Mouse (Mus musculus) midbrain, embryonic 13.5 days (tissue): ENCODE measurements around the gene Sult1a1. TPM values are rescaled to one million over a fixed set of nuclear protein-coding genes. Genes with fewer than 3 reads are reported as not detected.

ENCODE experiments used
- ATAC-seq: fragments of 200-750 bp; cut with Nextera tagmentation; 2 replicates; pipeline ENCODE4 v1.8.0; 2017; ENCODE audit warnings: mild to moderate bottlenecking, moderate TSS enrichment, moderate library complexity
- H3K27ac ChIP-seq: fragments of 300-500 bp; sonication (generic); 2 replicates; pipeline ENCODE4 v1.5.1; 2015; ENCODE audit warnings: inconsistent platforms, mild to moderate bottlenecking, moderate library complexity
- H3K27me3 ChIP-seq: fragments of 300-500 bp; sonication (generic); 2 replicates; pipeline ENCODE4 v1.6.1; 2015; ENCODE audit warnings: mild to moderate bottlenecking, inconsistent platforms
- H3K36me3 ChIP-seq: fragments of 300-500 bp; sonication (generic); 2 replicates; pipeline ENCODE4 v1.6.1; 2015; ENCODE audit warnings: mild to moderate bottlenecking, inconsistent platforms
- H3K4me1 ChIP-seq: fragments of 300-500 bp; sonication (generic); replicated peaks from 2 replicates; pipeline ENCODE4 v1.6.1; 2015; ENCODE audit warnings: inconsistent platforms
- H3K4me2 ChIP-seq: fragments of 300-500 bp; sonication (generic); replicated peaks from 2 replicates; pipeline ENCODE4 v1.6.1; 2015; ENCODE audit warnings: moderate library complexity, mild to moderate bottlenecking, inconsistent platforms
- H3K4me3 ChIP-seq: fragments of 300-500 bp; sonication (generic); replicated peaks from 2 replicates; pipeline ENCODE4 v1.5.1; 2015; ENCODE audit warnings: mild to moderate bottlenecking, inconsistent platforms
- H3K9ac ChIP-seq: fragments of 300-500 bp; sonication (generic); replicated peaks from 2 replicates; pipeline ENCODE4 v1.6.1; 2015; ENCODE audit warnings: mild to moderate bottlenecking, inconsistent platforms
- H3K9me3 ChIP-seq: fragments of 300-500 bp; sonication (generic); 2 replicates; pipeline ENCODE4 v1.6.1; 2016; ENCODE audit warnings: mild to moderate bottlenecking, inconsistent platforms
- WGBS: fragments of 180-500 bp; shearing (Covaris S2); methylation state at CpG from one replicate; pipeline ENCODE4 v1.1.7; 2015; 5-methylcytosine and 5-hydroxymethylcytosine counted together
- polyA plus RNA-seq: library from polyadenylated mRNA; unstranded; fragments of >200 nt; fragmentation: Nextera tagmentation; extraction: Ambion mirVana; gene quantifications from 2 replicates; pipeline ENCODE4 v1.2.1, GENCODE M21; 2015

The Sult1a1 gene
- polyA plus RNA-seq, 1 experiment from 2014 or later = 0.93 TPM

- H3K36me3 ChIP-seq = peaks cover 10% of the 10 kb centered on the region
- no peaks in the 10 kb centered on the region for H3K4me1 ChIP-seq
- no peak overlapping the region for H3K27ac ChIP-seq
- 85% methylated on average over 8 of the region's 8 CpGs for WGBS
- no peak overlapping the region for H3K4me3 ChIP-seq
- no peak overlapping the region for H3K9ac ChIP-seq
- no peaks in the 10 kb centered on the region for H3K9me3 ChIP-seq
- no peaks in the 10 kb centered on the region for H3K27me3 ChIP-seq
- ATAC-seq = no peak
- H3K4me2 ChIP-seq = no peak overlapping the region
Measured at GRCm38 (mm10) chr7:126678545-126679341, 2.5 kb upstream of the Sult1a1 start.

GRCm38 (mm10) chr7:126676631-126677220 is 494 bp upstream of the Sult1a1 start:
- Histone ChIP-seq H3K4me2 (no peak overlapping the region), H3K9ac (no peak overlapping the region), H3K27ac (no peak overlapping the region), H3K36me3 (peaks cover 28% of the 10 kb centered on the region), H3K9me3 (no peaks in the 10 kb centered on the region), H3K4me1 (no peaks in the 10 kb centered on the region), H3K27me3 (no peaks in the 10 kb centered on the region), H3K4me3 (no peak overlapping the region)
- no peak for ATAC-seq
- WGBS = 78% methylated on average over 4 of the region's 4 CpGs

- Histone ChIP-seq H3K9me3 (no peaks in the 10 kb centered on the region), H3K4me2 (no peak overlapping the region), H3K27ac (no peak overlapping the region), H3K4me3 (no peak overlapping the region), H3K36me3 (peaks cover 40% of the 10 kb centered on the region), H3K9ac (no peak overlapping the region), H3K27me3 (no peaks in the 10 kb centered on the region), H3K4me1 (no peaks in the 10 kb centered on the region)
- no peak for ATAC-seq
- 95% methylated on average over 8 of the region's 8 CpGs for WGBS
Measured at GRCm38 (mm10) chr7:126675104-126675503, 1.1 kb downstream of the Sult1a1 start.

GRCm38 (mm10) chr7:126672111-126672510 is 4.1 kb downstream of the Sult1a1 start:
- Histone ChIP-seq H3K36me3 (peaks cover 57% of the 10 kb centered on the region), H3K27me3 (no peaks in the 10 kb centered on the region)
- WGBS = 95% methylated on average over 9 of the region's 9 CpGs

GRCm38 (mm10) chr7:126670152-126670551 is 6.1 kb downstream of the Sult1a1 start:
- Histone ChIP-seq H3K9me3 (no peaks in the 10 kb centered on the region), H3K27ac (no peak overlapping the region), H3K9ac (no peak overlapping the region), H3K36me3 (peaks cover 68% of the 10 kb centered on the region), H3K27me3 (no peaks in the 10 kb centered on the region), H3K4me2 (no peak overlapping the region), H3K4me3 (no peak overlapping the region), H3K4me1 (no peaks in the 10 kb centered on the region)
- 97% methylated on average over 3 of the region's 3 CpGs for WGBS
- ATAC-seq = no peak

More at GRCm38 (mm10) chr7:126672111-126672510, 4.1 kb downstream of the Sult1a1 start:
- Histone ChIP-seq H3K4me2 (no peak overlapping the region), H3K4me1 (no peaks in the 10 kb centered on the region), H3K9me3 (no peaks in the 10 kb centered on the region), H3K4me3 (no peak overlapping the region), H3K9ac (no peak overlapping the region), H3K27ac (no peak overlapping the region)
- ATAC-seq = no peak

- 90% methylated on average over 5 of the region's 5 CpGs for WGBS
- Histone ChIP-seq H3K9ac (no peak overlapping the region), H3K4me1 (no peaks in the 10 kb centered on the region), H3K27ac (no peak overlapping the region), H3K4me2 (no peak overlapping the region), H3K36me3 (peaks cover 84% of the 10 kb centered on the region), H3K9me3 (no peaks in the 10 kb centered on the region), H3K27me3 (no peaks in the 10 kb centered on the region), H3K4me3 (no peak overlapping the region)
- ATAC-seq = no peak
Measured at GRCm38 (mm10) chr7:126668452-126668851, 7.8 kb downstream of the Sult1a1 start.

- WGBS = 90% methylated on average over 9 of the region's 9 CpGs
- no peaks in the 10 kb centered on the region for H3K9me3 ChIP-seq
- no peak overlapping the region for H3K4me3 ChIP-seq
- H3K4me2 ChIP-seq = no peak overlapping the region
- peaks cover 82% of the 10 kb centered on the region for H3K36me3 ChIP-seq
- no peaks in the 10 kb centered on the region for H3K27me3 ChIP-seq
- ATAC-seq = no peak
- H3K27ac ChIP-seq = no peak overlapping the region
- no peak overlapping the region for H3K9ac ChIP-seq
- no peaks in the 10 kb centered on the region for H3K4me1 ChIP-seq
Measured at GRCm38 (mm10) chr7:126667495-126668090, 8.6 kb downstream of the Sult1a1 start.

- no peak for ATAC-seq
- peaks cover 70% of the 10 kb centered on the region for H3K36me3 ChIP-seq
- whole genome bisulfite sequencing = 98% methylated on average over 3 of the region's 3 CpGs
- no peaks in the 10 kb centered on the region for H3K4me1 ChIP-seq
- no peaks in the 10 kb centered on the region for H3K9me3 ChIP-seq
- H3K9ac ChIP-seq = no peak overlapping the region
- no peaks in the 10 kb centered on the region for H3K27me3 ChIP-seq
- no peak overlapping the region for H3K4me2 ChIP-seq
- no peak overlapping the region for H3K27ac ChIP-seq
- no peak overlapping the region for H3K4me3 ChIP-seq
Measured at GRCm38 (mm10) chr7:126665269-126665668, 11.0 kb downstream of the Sult1a1 start.

- Histone ChIP-seq H3K4me2 (no peak overlapping the region), H3K4me1 (no peaks in the 10 kb centered on the region), H3K27me3 (no peaks in the 10 kb centered on the region), H3K27ac (no peak overlapping the region), H3K9ac (no peak overlapping the region), H3K9me3 (no peaks in the 10 kb centered on the region), H3K36me3 (peaks cover 65% of the 10 kb centered on the region), H3K4me3 (no peak overlapping the region)
- ATAC-seq = no peak
- WGBS = 86% methylated on average over 8 of the region's 8 CpGs
Measured at GRCm38 (mm10) chr7:126663646-126664045, 12.6 kb downstream of the Sult1a1 start.

GRCm38 (mm10) chr7:126659771-126660170 is 16.5 kb downstream of the Sult1a1 start:
- 86% methylated on average over 3 of the region's 3 CpGs for WGBS
- H3K9me3 ChIP-seq = no peaks in the 10 kb centered on the region
- no peak overlapping the region for H3K9ac ChIP-seq
- no peak overlapping the region for H3K4me3 ChIP-seq
- ATAC-seq = no peak
- H3K27ac ChIP-seq = no peak overlapping the region
- H3K36me3 ChIP-seq = peaks cover 31% of the 10 kb centered on the region
- H3K27me3 ChIP-seq = no peaks in the 10 kb centered on the region
- H3K4me1 ChIP-seq = no peaks in the 10 kb centered on the region
- no peak overlapping the region for H3K4me2 ChIP-seq

- Histone ChIP-seq H3K4me3 (no peak overlapping the region), H3K27me3 (no peaks in the 10 kb centered on the region), H3K9ac (no peak overlapping the region), H3K27ac (no peak overlapping the region), H3K9me3 (no peaks in the 10 kb centered on the region), H3K4me2 (no peak overlapping the region), H3K4me1 (no peaks in the 10 kb centered on the region), H3K36me3 (peaks cover 13% of the 10 kb centered on the region)
- no peak for ATAC-seq
- WGBS = 91% methylated on average over 1 of the region's 1 CpGs
Measured at GRCm38 (mm10) chr7:126657522-126657921, 18.7 kb downstream of the Sult1a1 start.

GRCm38 (mm10) chr7:126655695-126656094 is 20.5 kb downstream of the Sult1a1 start:
- Histone ChIP-seq H3K4me3 (no peak overlapping the region), H3K27ac (no peak overlapping the region), H3K4me2 (no peak overlapping the region), H3K9ac (no peak overlapping the region), H3K36me3 (0 out of 2 replicates have a peak, but pooled peaks cover 2% of the 10 kb centered on the region), H3K9me3 (no peaks in the 10 kb centered on the region), H3K4me1 (no peaks in the 10 kb centered on the region), H3K27me3 (no peaks in the 10 kb centered on the region)
- 95% methylated on average over 3 of the region's 3 CpGs for WGBS
- ATAC-seq = no peak
